Mouse (Mus musculus) adrenal gland, adult 18-20 months (tissue): ENCODE measurements at regions not wholly inside any gene's neighbourhood (a gene's known extent, or its start where the extent isn't known, plus 50 kb on each side); places are given as distances from the start of the nearest gene placed in this dataset.
A peak's percentile ranks its signal among the peaks of the same experiment; 100 is the strongest.

Experiments used
- DNase-seq, 2 experiments: peaks; one replicate each; pipeline ENCODE4 v3.0.0; 2021 to 2022; ENCODE audit warnings: low spot score in 2 of 2

DNA sequence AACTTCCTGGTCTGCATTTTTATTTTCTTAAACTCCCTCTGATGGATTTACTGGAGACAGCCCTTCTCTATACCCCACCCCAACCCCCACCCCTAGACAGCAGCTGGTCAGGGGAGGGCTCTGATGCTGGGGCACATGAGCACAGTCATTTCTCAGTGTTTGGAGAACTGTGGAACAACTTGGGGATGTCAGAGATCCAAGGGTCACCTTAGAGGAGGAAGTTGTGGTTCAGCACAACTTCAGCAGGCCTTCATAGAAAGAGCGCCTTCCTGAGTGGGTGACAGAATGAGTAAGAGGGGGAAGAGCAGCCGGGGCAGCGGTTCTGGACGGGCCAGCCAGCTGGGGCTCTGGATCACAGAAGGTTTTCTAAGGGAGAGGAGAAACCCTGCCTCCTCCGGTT lies 298.2 kb upstream of the Stt3b start:
- DNase-seq, result no peak

DNA sequence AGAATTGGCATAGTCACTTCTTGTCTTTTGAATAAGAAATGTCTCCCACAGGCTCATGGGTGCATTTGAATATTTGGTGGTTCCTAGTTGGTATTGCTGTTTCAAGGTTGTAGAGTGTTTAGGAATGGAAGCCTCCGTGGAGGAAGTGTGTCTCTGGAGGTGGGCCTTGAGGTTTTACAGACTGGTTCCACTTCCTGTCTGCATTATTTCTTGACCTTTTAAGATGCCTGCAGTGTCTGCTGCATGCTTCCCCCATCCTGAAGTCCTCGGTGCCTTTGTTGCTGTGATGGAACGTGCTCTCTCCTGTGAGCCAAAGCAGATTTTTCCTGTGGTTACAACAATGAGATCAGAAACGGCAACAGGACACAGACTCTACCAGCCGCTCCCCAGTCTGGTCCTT lies 299.4 kb upstream of the Gadl1 start:
- DNase-seq, result no peak

DNA sequence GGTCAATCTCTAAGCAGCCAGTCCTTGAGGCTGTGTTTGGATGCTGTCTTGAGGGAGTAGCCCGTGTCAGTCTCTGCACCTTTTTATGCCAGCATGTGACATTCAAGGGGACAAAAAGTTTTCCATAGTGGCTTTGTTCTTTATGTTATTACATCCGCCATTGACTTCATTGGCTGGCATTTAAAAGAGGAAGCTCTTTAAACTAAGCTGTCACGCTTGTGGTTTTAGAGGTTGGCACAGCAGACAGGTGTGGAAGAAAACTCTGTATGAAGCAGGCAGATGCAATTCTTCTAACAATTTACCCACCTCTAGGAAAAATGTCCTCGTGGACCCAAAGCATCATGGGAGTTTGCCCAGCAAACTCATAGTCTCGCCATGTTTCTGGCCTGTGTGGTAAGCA lies 297.5 kb upstream of the Gadl1 start:
- DNase-seq, result no peak

DNA sequence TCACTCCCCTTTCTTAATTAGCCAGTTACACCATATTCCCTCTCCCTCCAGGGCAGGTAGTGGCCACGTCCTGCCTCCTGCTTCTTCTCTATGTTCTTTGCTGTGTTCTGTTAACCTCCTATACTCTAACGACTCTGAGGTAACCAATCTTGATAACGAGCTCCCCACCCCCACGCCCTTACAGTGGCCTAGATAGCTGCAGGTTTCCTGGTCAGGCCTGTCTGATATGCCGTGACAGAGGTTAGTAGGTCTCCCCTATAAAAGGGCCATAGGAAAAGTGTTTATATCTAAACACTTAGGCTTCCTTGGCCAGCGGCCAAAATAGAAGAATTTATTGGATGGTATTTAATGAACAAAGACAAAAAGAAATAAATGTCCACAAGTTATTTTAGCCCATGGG lies 296.3 kb upstream of the Gadl1 start:
- DNase-seq, result no peak

DNA sequence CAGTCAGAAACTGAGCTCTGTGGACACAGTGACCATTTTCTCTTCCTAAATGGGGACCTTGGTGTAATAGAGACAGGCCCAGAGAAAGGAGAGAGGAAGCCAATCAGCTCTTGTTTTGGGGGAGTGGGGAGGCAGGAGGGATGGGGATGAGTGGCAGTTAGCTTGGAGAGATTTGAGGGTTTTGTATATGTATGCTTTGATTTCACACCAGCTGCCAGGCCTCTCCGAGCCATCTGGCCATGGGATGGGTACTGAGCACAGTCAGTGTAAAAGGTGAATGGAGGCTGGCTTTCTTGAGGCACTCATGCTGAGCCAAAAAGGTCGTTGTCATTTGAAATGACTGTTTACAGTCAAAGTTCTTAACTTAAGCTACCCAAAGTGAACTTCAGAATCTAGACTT lies 295.2 kb upstream of the Gadl1 start:
- no peak for DNase-seq

DNA sequence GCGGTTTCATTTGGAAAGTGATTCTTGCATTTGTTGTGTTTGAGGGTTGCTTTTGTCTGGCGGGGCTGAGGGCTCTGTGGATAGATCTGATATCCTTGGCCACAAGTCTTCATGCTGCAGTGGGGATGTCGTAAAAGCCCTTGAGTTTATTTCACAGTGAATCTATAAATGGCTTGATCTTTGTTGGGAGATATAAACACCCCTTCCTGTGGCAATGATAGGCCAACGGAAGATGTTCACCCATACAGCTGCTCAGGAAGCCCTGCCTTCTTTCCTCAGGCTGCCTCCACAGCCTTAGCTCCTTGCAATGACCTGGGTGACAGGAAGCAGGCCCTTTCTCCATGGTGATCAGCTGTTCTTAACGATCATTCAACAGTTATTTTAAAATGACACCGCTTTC lies 291.3 kb upstream of the Gadl1 start:
- DNase-seq, result no peak

DNA sequence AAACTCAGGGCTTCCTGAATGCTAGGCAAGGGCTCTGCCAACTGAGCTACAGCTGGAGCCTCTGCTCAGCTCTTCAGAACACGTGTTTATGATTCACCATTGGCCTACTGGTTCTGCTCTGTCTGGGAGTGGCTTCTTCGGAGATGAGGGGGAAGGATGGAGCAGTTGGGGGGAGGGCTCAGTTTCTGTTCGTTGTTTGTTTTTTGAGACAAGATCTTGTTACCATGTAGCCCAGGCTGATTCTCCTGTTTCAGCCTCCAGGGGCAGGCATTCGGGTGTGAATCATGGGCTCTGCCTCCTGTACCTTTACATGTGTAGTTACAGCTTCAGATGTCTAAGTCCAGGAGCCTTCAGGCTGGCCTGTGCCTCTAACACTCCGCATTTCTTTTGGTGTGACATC lies 285.3 kb upstream of the Gadl1 start:
- DNase-seq, result no peak

DNA sequence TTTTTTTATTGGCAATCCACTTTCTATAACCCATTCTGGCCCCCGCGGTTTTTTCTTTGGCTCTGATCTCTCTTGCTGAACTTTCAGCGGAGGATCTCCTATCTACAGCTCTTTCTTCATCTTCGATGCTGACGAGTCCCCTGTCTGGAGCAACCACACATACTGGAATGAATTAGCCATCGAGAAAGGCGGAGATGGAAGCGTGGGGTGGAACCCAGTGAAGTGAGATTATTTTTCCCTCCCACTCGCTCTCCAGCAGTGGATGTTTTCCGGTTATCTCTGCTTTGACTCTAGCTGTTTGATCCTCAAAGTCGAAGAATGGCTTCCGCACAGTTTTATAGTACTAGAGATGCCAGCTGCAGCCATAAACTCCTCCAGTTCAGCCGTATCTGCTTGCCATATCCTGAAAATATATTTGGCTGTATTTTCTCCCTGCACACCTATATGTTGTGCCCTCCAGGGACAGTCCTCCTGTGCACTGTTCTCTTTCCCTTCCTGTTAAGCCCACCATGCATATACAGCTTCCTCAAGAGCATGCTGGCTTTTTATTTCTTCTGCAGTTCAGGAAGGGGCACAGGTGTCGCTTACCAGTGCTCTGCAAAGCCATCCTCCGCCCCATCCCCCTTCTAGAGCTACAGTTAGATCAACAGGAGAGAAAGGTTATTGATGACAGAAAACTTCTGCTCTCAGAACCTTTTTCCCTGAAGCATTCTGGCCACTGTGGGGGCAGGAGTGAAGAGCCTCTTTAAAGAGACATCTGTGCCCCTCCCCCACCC lies 284.3 kb upstream of the Gadl1 start:
- DNase-seq, result no peak

DNA sequence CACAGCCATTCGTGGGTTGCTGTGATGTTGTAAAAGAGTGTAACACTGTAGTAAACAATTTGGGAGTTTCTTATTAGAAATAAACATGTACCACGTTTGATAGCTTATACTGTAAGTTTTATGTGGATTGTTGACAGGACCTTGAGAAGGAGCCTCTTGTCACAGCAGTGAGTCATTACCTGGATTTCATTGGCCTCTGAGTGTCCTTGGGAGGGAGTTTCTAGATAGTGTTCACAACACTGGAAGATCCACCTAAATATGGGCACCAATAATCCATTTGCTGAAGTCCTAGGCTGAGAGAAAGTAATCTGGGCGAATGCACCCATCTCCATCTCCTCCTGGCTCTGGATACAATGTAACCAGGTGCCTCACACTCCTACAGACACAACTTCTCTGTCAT lies 281.7 kb upstream of the Gadl1 start:
- DNase-seq, result no peak

DNA sequence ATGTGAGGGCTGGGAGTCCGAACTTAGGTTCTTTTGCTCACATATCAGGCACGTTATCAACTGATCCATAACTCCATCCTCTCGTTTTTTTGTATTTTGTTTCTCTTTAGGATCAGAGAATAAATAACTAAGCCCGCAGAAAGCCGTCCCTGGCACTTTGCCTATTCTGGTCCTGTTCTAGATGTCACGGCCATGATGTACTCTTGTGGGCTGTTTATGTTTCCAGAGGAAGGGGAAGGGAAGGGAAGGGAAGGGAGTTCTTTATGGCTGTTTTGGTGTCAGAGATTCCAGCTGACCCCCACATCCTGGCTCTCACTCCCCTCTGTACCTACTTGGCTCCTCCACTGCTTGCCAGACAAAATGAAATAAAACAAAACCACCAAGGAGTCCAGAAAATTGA lies 272.1 kb upstream of the Gadl1 start:
- peak in 1 of 2 experiments; percentile 26 for DNase-seq

DNA sequence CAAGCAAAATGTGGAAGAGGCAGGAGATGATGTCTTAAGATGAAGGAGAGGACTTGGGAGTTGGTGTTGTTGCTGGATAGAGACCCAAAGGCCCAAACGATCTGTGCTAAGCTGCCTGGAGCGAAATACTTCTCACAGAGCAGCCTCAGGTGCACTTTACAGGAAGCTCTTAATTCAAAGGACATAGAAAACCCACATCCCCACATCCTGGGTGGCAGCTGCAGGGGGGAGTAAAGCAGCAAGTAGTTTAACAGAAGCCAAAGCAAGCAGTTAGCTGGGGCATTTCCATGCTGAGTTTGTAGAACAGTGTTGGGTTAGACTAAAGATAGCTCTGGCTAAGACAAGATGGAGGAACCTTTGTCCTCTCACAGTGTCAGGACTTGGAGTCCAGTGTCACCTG lies 268.5 kb upstream of the Gadl1 start:
- DNase-seq, result no peak

DNA sequence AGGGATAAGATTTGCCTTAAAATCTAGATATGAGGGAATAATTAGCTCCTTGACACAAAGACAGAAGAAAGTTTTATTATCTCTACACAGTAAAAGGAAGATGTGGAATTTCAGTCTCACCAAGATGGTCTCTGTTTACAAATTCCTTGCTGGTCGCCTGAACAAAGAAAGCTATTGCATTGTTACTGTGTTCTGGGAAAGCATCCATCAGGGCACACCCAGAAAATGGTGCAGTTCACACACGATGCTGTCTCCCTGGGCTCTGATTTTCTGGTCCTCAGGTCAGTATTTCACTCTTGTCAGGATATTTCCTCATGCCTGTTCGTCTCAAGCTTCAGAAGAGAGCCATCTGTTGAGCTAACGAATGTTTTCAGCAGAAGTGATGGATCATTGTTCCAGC lies 267.2 kb upstream of the Gadl1 start:
- no peak for DNase-seq

DNA sequence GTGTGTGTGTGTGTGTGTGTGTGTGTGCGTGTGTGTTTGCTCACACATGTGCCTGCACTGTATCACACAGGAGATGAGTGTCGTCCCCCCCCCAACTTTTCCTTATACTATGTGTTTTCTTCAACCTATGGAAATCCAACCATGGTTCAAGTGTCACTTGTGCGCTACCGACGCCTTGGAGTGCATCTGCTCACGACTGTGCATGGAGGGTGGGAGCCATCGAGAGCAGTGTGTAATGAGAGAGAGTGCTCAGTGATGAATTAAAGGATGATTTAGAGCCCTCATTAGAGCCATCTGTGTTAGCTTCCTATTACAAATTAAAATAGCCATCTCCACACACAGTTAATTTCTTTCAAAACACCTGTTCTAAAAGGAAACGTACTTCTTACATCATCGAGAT lies 264.3 kb upstream of the Gadl1 start:
- DNase-seq, result no peak

DNA sequence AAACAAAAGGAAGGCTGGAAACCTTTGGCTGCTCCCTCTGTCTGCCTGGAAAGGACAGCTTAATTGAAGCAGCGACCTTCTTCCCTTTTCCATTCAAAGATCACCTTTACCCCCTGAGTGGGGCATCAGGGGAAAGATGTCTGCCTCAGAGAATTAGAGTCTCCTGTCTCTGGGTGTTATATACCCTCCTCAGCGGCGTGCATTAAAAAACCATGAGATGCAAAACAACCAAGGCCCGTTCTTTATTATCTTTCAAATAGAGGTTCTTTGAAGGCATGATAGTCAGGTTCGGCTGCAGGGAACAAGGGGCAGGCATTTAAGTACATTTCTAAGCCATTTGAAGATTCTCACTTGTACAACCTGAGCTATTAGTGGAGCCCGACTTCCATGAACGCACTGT lies 263.0 kb upstream of the Gadl1 start:
- DNase-seq, result no peak

DNA sequence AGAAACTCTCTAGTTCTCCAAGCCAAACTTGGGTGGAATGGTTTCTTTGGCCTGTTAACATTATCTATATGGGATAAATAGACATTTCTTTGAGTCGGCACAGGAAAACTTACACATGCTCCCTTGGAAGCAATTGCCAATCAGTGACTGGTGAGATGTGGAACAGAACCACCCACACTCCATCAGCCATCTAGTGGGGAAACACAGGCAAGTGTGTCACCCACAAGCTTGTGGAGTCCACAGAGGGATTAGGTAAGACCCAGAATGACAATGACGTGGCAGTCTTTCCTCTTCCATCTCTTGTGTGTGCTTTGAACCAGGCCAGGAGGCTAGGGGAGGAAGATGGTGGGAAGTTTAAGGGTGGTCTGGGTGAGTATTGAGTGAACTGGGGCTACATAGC lies 257.5 kb upstream of the Gadl1 start:
- DNase-seq, result no peak

DNA sequence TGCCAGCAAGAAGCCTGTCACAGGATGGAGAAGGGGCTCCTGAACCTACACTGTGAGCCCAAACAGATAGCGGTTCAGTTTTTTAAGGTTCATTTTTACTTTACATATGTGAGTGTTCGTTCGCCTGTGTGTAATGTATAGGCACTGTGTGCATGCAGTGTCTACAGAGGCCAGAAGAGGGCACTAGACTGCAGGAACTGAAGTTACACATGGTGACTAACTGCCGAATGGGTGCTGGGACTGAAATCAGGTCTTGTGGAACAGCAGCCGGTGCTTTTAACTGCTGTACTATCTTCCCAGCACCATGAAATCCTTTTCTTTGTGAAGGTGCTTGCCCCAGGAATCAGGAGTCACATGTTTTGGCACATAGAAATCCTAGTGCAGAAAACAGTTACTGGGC lies 256.1 kb upstream of the Gadl1 start:
- DNase-seq, result no peak

DNA sequence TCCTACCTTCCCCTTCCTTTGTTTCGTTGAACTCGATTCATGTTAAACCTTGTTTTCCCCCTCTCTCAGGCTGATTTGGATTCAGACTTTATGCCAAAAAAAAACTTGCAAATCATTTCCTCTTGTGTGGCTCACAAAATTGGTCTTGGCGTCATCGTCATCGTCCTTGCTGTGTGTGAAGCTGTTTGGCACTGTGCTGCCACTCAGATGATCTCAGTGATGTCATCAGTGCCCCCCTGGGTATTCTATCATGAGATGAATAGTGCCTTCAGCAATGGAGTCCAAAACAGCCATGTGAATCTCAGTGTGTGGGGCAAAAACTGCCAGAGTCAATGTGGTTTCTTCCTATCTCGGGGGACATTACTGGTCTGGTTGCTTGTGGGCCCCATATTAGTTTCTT lies 254.3 kb upstream of the Gadl1 start:
- no peak for DNase-seq

DNA sequence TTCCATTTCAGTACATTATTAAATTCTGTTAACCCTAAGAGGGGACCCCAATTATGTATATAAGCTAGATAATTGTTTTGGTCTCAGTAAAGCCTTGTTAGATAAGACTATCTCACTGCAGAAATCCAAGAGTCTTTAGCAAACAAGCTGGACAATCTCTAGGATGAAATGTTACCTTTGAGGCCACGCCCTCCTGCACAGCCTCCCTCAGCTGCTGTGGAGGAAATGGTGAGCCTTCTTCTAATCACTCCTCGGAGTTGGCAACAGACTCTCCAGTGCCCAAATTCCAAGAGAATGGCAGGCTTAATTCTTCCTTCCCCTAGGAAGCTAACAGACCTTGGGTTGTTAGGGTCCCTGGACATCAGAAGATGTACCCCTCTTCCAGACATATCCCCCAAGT lies 252.7 kb upstream of the Gadl1 start:
- DNase-seq, result no peak

DNA sequence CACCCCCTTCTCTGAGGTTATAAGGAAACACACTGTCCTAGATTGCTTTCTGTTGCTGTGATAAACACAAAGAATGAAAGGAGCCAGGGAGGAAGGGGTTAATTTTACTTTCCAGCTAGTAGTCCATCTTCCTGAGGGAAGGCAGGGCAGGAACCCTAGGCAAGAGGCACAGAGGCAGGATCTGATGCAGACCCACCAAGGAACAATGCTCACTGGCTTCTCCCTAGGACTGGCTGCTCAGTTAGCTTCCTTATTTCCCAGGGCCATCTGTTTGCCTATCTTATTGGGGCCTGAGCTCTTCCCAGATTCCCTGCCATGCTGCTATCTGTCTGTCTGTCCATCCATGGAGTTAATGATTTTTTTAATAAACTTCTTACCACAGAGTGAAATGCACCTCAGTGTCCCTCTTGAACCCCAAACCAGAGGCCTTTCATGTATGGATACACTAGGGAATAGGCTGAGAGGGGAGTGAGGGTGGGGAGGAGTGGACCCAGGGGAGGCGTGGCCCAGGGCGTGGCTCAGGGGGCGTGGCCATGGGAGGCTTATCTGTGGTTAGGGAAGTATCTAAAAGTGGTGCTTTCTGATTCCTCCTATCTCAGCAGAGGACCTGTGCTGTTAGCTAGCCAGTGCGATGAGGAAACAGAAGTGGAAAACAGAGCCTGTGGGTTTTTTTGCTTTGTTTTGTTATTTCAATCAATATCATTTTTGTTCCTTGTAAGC lies 252.1 kb upstream of the Gadl1 start:
- no peak for DNase-seq

DNA sequence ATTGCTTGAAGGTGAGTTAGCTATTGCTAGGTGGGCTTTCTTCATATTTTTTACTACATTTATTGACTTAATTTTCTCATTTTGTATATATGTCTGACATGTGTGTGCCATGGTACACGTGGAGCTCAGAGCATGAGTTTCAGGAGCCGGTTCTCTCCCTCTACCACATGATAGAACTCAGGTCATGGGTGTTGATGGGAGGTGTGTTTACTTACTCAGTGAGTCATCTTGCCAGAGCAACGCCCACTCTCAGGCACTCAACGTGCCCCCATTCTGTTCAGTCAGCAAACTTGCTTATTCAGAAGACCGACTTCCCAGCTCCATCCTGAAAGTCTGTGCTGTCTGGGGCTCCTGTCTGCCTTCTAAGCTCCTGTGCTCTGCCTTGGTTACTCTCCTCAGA lies 250.8 kb upstream of the Gadl1 start:
- no peak for DNase-seq

DNA sequence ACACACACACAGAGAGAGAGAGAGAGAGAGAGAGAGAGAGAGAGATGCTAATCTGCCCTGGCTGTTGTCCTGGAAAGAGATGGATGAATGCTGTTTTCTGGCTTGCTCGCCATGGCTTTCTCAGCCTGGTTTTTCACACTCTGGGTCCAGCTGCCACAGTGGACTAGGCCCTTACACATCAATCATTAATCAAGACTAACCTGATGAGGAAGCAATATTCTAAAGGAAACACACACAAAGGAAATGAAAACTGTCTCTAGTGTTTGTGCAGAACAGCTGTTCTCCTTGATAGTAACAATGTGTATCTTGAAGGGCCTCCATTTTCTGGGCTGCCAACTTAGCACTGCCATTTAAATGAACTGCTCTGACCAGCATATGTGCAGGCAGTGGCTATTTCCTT lies 248.9 kb upstream of the Gadl1 start:
- DNase-seq, result no peak

DNA sequence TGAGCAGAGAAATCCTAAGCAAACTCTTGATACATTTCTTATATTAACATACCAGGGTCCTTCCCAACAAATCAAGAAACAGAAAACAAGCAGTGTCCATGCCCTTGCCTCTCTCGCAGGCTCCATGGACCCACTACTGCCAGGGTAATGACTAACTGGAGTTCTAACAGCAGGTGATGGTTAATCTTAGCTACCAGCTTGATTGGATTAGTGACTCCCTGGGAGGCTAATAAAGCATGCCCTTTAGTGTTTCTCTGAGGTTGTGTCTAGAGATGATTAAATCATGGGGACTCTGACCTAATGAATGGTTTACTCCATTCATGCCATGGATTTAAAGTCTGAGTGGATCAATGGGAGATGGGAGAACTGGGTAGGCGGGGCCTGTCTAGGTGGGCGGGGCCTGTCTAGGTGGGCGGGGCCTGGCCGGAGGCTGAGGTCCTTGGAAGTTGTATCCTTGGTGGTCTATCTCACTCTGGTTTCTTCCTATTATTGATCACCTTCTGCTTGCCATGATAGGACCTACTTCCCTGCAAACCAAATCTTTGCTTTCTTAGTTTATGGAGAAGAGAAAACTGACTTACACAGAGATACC lies 247.3 kb upstream of the Gadl1 start:
- no peak for DNase-seq
